Mouse (Mus musculus) spleen, adult 2 months (tissue): ENCODE data around the gene Rnf144b. TPM values are rescaled to one million over a fixed set of nuclear protein-coding genes. Genes with fewer than 3 reads are reported as not detected.

ENCODE experiments used
- DNase-seq, 2 experiments: peaks; one replicate each; pipeline versions ENCODE4 v3.0.0 to v3.0.0-alpha.2; 2012 to 2021; ENCODE audit warnings: low spot score in 2 of 2, low read depth in 1 of 2
- H3K27ac ChIP-seq: fragments of 200-500 bp; 2 replicates; pipeline ENCODE4 v1.5.1; 2012; ENCODE audit warnings: low read length, inconsistent platforms; ENCODE audit not compliant: insufficient read depth
- H3K27me3 ChIP-seq: fragments of 200-500 bp; 2 replicates; pipeline ENCODE4 v1.6.1; 2012; ENCODE audit warnings: mild to moderate bottlenecking, moderate library complexity, low read length, inconsistent platforms; ENCODE audit not compliant: control insufficient read depth, insufficient read depth
- H3K36me3 ChIP-seq: fragments of 200-500 bp; 2 replicates; pipeline ENCODE4 v1.6.1; 2012; ENCODE audit warnings: mild to moderate bottlenecking, low read length, inconsistent platforms; ENCODE audit not compliant: control insufficient read depth, insufficient read depth
- H3K4me1 ChIP-seq: fragments of 200-500 bp; 2 replicates; pipeline ENCODE4 v1.6.1; 2011; ENCODE audit warnings: inconsistent platforms; ENCODE audit not compliant: control insufficient read depth, insufficient read depth, insufficient read length
- H3K4me3 ChIP-seq: fragments of 200-500 bp; 2 replicates; pipeline ENCODE4 v1.5.1; 2011; ENCODE audit warnings: mild to moderate bottlenecking, inconsistent platforms; ENCODE audit not compliant: insufficient read depth, insufficient read length; ENCODE audit errors: extremely low read depth
- CTCF ChIP-seq: fragments of 200-500 bp; IDR thresholded peaks from 2 replicates; pipeline ENCODE4 v1.5.1; 2011; ENCODE audit warnings: mild to moderate bottlenecking, inconsistent platforms; ENCODE audit not compliant: insufficient read depth, insufficient read length, insufficient replicate concordance; ENCODE audit errors: extremely low read depth
- POLR2A ChIP-seq: fragments of 200-500 bp; IDR thresholded peaks from 2 replicates; pipeline ENCODE4 v1.6.1; 2011; ENCODE audit warnings: low read depth, low read length, inconsistent platforms
- WGBS: fragments of 180-500 bp; shearing (Covaris S2); methylation state at CpG from one replicate; pipeline ENCODE4 v1.1.7; 2018; 5-methylcytosine and 5-hydroxymethylcytosine counted together
- polyA plus RNA-seq: library from polyadenylated mRNA; depleted of rRNA; stranded (reverse); fragments of >200 nt; gene quantifications from 2 replicates; pipeline ENCODE4 v1.2.3, GENCODE M21; 2012

The Rnf144b gene
- polyA plus RNA-seq, 1 experiment = 4.6 TPM

DNA sequence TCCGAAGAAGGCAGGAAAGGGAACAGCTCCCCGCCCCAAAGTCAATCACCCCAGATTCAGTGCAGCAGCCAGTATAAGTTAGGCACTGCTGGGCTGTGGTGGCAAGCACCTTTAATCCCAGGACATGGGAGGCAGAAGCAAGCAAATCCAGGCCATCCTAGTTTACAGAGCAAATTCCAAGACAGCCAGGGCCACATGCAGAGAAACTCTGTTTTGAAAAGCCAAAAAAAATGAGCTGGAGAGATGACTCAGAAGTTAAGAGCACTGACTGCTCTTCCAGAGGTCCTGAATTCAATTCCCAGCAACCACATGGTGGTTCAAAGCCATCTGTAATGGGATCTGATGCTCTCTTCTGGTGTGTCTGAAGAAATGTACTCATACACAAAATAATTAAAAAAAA is 28.7 kb upstream of the Rnf144b start:
- TF ChIP-seq POLR2A (no peak), CTCF (no peak)
- Histone ChIP-seq H3K27ac (no peak overlapping the region), H3K27me3 (no peaks in the 10 kb centered on the region), H3K4me3 (no peak overlapping the region), H3K36me3 (peaks cover 28% of the 10 kb centered on the region), H3K4me1 (no peaks in the 10 kb centered on the region)
- DNase-seq = no peak
- WGBS = 89% methylated on average over 2 of the region's 2 CpGs

DNA sequence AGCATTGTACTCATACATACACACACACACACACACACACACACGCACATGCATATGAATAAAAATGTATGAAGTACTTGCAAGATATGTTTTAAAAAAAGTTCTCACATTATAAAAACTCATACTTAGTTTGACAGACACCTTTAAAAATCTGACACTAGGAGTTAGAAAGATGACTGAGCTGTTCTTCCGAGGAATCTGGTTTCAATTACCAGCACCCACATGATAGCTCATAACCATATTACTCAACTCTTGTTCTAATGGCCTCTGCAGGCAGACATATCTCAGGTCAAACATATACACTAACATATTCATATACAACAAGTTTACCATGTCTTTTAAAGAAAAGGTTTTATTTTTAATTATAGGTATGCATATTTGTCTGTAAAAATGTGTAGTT is 25.9 kb upstream of the Rnf144b start:
- 92% methylated on average over 2 of the region's 2 CpGs for WGBS
- no peak for TF ChIP-seq POLR2A
- TF ChIP-seq CTCF = no peak
- H3K4me3 ChIP-seq = no peak overlapping the region

DNA sequence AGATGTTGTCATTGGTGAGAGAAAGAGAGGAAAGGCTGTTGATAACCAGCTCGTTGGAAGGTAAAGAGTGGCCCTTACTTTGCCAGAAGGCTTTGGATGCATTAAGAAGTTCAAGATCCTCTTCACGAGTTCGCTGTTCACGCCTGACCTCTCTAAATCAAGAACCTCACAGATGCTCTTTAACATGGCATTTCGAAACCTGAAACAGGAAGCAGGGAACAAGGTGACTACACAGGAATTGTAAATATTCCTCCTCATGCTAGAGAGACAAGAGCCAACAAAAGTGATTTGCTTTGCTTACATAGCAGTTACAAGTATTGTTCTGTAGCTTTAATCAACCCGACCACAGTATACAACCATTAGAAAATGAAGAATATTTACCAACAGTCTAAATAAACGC is 23.2 kb upstream of the Rnf144b start:
- no peaks in the 10 kb centered on the region for H3K27me3 ChIP-seq
- H3K36me3 ChIP-seq = peaks cover 22% of the 10 kb centered on the region
- H3K4me3 ChIP-seq = no peak overlapping the region
- H3K4me1 ChIP-seq = peaks cover 4% of the 10 kb centered on the region; the same call in 1 of the 2 replicates
- no peak overlapping the region for H3K27ac ChIP-seq
- no peak for DNase-seq
- WGBS = 77% methylated on average over 7 of the region's 7 CpGs
- TF ChIP-seq POLR2A = no peak
- TF ChIP-seq CTCF = no peak

More for the DNA sequence above, 25.9 kb upstream of the Rnf144b start:
- no peaks in the 10 kb centered on the region for H3K27me3 ChIP-seq
- no peak for DNase-seq
- no peaks in the 10 kb centered on the region for H3K4me1 ChIP-seq
- H3K27ac ChIP-seq = no peak overlapping the region
- H3K36me3 ChIP-seq = peaks cover 27% of the 10 kb centered on the region

DNA sequence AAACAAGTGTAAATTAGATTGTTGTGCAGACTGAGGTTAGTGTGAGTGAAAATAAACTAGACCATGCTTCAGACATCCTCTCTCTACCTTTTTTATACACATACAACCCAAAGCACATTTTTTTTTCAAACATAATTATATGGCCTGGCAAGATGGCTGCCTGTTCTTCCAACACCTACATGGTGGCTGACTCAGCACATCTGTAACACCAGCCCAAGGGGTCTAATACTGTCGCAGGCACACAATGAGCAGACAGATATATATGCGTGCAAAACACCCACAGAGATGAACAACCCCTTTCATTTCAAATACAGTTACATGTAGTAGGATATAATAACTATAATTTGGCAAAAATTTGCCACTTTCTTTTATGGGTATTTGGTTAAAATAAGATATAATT is 21.9 kb upstream of the Rnf144b start:
- Histone ChIP-seq H3K36me3 (peaks cover 21% of the 10 kb centered on the region), H3K4me3 (no peak overlapping the region)
- WGBS = 96% methylated on average over 2 of the region's 2 CpGs

DNA sequence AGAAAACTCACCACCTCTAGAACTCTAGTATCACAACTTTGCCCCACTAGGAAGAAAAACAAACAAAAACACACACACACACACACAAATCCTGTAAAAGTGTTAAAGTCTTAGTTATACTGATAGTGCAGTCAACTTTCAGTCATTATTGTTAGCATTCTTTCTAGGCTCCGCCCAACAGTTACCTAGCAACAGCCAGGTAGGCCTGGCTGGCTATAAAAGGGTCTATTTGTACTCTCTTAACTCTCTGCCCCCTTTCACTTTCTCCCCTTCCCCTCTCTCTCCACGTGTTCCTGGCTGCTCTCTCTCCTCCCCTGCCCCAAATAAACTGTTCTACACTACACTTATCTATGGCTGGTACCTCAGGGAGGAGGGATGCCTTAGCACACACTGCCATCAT is 18.3 kb upstream of the Rnf144b start:
- no peak for TF ChIP-seq POLR2A
- TF ChIP-seq CTCF = no peak
- Histone ChIP-seq H3K27ac (no peak overlapping the region), H3K4me1 (peaks cover 4% of the 10 kb centered on the region; the same call in 1 of the 2 replicates), H3K27me3 (no peaks in the 10 kb centered on the region), H3K36me3 (peaks cover 8% of the 10 kb centered on the region), H3K4me3 (0 out of 2 replicates have a peak overlapping the region, but pooled peaks have one; percentile 13)
- 37% methylated on average over 2 of the region's 2 CpGs for WGBS
- DNase-seq = no peak

More for the DNA sequence above, 21.9 kb upstream of the Rnf144b start:
- no peak for TF ChIP-seq CTCF
- no peak for TF ChIP-seq POLR2A
- H3K27ac ChIP-seq = no peak overlapping the region
- no peak for DNase-seq
- peaks cover 4% of the 10 kb centered on the region; the same call in 1 of the 2 replicates for H3K4me1 ChIP-seq
- no peaks in the 10 kb centered on the region for H3K27me3 ChIP-seq

DNA sequence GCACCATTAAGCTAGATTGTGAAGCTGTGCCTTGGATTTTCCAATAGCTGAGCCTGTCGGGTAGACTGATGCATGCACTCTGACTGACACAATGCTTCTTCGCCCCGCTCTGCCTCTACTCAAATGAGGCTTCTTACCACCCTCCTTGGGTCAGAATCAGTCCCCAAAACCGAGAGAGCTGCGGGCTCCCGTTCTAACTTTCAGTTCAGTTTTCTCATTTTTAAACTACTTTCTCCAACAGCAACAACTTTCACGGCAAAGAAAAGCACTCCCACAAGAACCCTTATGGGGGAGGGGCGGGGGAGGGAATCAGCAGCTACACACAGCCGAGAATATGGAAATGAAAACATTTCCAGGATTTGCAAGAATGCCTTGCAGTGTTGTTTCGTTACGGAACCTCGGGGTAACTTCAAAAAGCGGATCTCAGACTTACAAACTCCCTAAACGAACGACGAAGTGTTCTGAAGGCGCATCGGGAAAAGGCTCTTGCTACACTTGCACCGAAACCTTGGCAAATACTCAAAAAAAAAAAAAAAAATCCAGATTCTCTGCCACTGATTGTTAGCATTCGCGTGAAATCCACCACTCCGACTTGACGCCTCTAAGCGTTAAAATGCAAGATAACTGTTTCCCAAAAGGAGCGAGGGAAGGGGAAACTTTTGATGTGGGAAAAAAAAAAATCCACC is 17.5 kb upstream of the Rnf144b start:
- TF ChIP-seq CTCF (no peak), POLR2A (no peak)
- peak overlapping the region; percentile 99 for H3K4me3 ChIP-seq
- DNase-seq = peak in 1 of 2 experiments; percentile 12
- H3K4me1 ChIP-seq = peaks cover 4% of the 10 kb centered on the region; the same call in 1 of the 2 replicates
- H3K27ac ChIP-seq = peak overlapping the region; percentile 96
- under 1% methylated on average over 25 of the region's 25 CpGs for WGBS
- no peaks in the 10 kb centered on the region for H3K27me3 ChIP-seq
- peaks cover 7% of the 10 kb centered on the region for H3K36me3 ChIP-seq

DNA sequence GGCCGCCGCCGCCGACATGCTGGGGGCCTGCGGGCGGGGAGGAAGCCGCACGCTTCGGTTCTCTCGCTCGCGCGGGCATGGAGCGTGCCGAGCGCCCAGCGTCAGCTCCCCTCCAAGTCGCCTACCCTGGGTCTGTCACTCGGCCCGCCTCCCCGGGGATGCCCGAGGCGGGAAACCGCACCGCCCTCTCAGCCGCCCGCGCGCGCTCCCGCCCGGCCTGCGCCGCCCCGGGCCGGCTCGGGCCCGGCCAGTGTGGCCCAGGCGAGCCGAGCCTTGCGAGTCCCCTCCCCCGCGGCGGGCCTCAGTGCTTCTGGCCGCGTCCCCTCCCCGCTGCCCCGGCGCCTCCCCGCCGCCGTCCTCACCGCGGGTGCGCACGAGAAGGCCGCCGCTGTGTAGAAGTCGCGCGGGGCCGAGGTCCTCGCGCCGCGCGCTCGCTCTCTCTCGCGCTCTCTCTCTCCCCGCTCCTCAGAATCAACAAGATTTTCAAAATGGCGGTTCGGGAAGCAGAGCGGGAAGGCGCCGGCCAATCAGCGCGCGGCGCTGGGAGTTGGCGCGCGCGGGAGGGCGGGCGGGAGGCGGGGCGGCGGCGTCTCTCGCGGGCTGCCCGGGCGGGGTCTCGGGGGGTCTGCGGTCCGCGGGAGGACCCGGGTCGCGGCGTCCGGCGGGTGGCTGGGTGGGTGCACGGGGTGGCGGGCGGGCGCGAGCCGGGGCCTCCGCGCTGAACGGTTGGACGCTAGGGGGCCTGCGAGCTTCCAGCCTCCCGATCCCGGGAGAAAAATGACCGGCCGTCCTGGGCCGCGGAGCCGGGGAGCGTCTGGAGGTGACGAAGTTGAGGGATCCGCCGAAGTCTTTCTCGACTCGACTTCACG is 16.5 kb upstream of the Rnf144b start, which contains the start of gene Dek:
Dek (minus strand) TSS at position 491 of the 869 bp plus-strand sequence.
- Histone ChIP-seq H3K4me1 (peaks cover 4% of the 10 kb centered on the region; the same call in 1 of the 2 replicates), H3K36me3 (peaks cover 4% of the 10 kb centered on the region; the same call in 1 of the 2 replicates), H3K4me3 (peak within 1 kb of the TSS; percentile 99), H3K27ac (peak within 1 kb of the TSS; percentile 96), H3K27me3 (no peaks in the 10 kb centered on the region)
- TF ChIP-seq POLR2A = no peak
- TF ChIP-seq CTCF = 0 out of 2 replicates have a peak, but pooled peaks have one; percentile 0
- peak; percentile 55 to 75 for DNase-seq
- under 1% methylated on average over 118 of the region's 129 CpGs for WGBS
